Mouse (Mus musculus): Measurements from ENCODE around the gene Mrpl48. TPM values are rescaled to one million over a fixed set of nuclear protein-coding genes. Genes with fewer than 3 reads are reported as not detected.
A peak's percentile ranks its signal among the peaks of the same experiment; 100 is the strongest.

The Mrpl48 gene
- polyA plus RNA-seq (2014; fragmentation: Nextera tagmentation; extraction: Ambion mirVana) = 76.9 and 77.3 TPM in 2 replicates

- Histone ChIP-seq H3K4me2 (peak within 1 kb of the TSS; percentile 84), H3K36me3 (ENCODE audit: control insufficient read depth, insufficient read depth, low read length) (no peaks in the 10 kb centered on the region), H3K9ac (ENCODE audit: low read depth, low read length) (peak within 1 kb of the TSS; percentile 100), H3K4me1 (ENCODE audit: control insufficient read depth, insufficient read depth, low read length) (no peaks in the 10 kb centered on the region), H3K27ac (ENCODE audit: low read depth, low read length) (peak within 1 kb of the TSS; percentile 99), H3K27me3 (ENCODE audit: control insufficient read depth, insufficient read depth, low read length) (no peaks in the 10 kb centered on the region), H3K9me3 (replicated peaks; ENCODE audit: control insufficient read depth, low read length) (no peaks in the 10 kb centered on the region), H3K4me3 (ENCODE audit: low read depth, low read length) (peak within 1 kb of the TSS; percentile 100)
- peak; percentile 36; the same call in 1 of the 2 replicates for ATAC-seq (replicated peaks; ENCODE audit: insufficient number of reproducible peaks, low FRiP score, low TSS enrichment)
- under 1% methylated on average over 43 of the region's 43 CpGs for WGBS (ENCODE audit: insufficient replicate concordance)
Observed at GRCm38 (mm10) chr7:100608130-100608741, at the start of gene Mrpl48. Gene Mrpl48, minus strand, starts transcription at chr7:100608301.

GRCm38 (mm10) chr7:100656739-100657138 is 48.6 kb upstream of the Mrpl48 start:
- Histone ChIP-seq H3K9me3 (replicated peaks; ENCODE audit: control insufficient read depth, low read length) (no peaks in the 10 kb centered on the region), H3K36me3 (ENCODE audit: control insufficient read depth, insufficient read depth, low read length) (no peaks in the 10 kb centered on the region; the same call in 1 of the 2 replicates), H3K4me2 (no peak overlapping the region), H3K27ac (ENCODE audit: low read depth, low read length) (no peak overlapping the region), H3K27me3 (ENCODE audit: control insufficient read depth, insufficient read depth, low read length) (no peaks in the 10 kb centered on the region), H3K9ac (ENCODE audit: low read depth, low read length) (no peak overlapping the region), H3K4me1 (ENCODE audit: control insufficient read depth, insufficient read depth, low read length) (peaks cover 3% of the 10 kb centered on the region; the same call in 1 of the 2 replicates), H3K4me3 (ENCODE audit: low read depth, low read length) (no peak overlapping the region)
- WGBS (ENCODE audit: insufficient replicate concordance) = 24% methylated on average over 5 of the region's 5 CpGs
- ATAC-seq (replicated peaks; ENCODE audit: insufficient number of reproducible peaks, low FRiP score, low TSS enrichment) = no peak

GRCm38 (mm10) chr7:100654441-100654840 is 46.3 kb upstream of the Mrpl48 start:
- H3K9ac ChIP-seq (ENCODE audit: low read depth, low read length) = no peak overlapping the region
- no peaks in the 10 kb centered on the region; the same call in 1 of the 2 replicates for H3K36me3 ChIP-seq (ENCODE audit: control insufficient read depth, insufficient read depth, low read length)
- ATAC-seq (replicated peaks; ENCODE audit: insufficient number of reproducible peaks, low FRiP score, low TSS enrichment) = no peak
- no peaks in the 10 kb centered on the region for H3K9me3 ChIP-seq (replicated peaks; ENCODE audit: control insufficient read depth, low read length)
- H3K4me3 ChIP-seq (ENCODE audit: low read depth, low read length) = no peak overlapping the region
- no peaks in the 10 kb centered on the region for H3K27me3 ChIP-seq (ENCODE audit: control insufficient read depth, insufficient read depth, low read length)
- peaks cover 3% of the 10 kb centered on the region; the same call in 1 of the 2 replicates for H3K4me1 ChIP-seq (ENCODE audit: control insufficient read depth, insufficient read depth, low read length)
- H3K4me2 ChIP-seq = no peak overlapping the region
- 81% methylated on average over 8 of the region's 8 CpGs for WGBS (ENCODE audit: insufficient replicate concordance)
- H3K27ac ChIP-seq (ENCODE audit: low read depth, low read length) = no peak overlapping the region

GRCm38 (mm10) chr7:100653480-100654266 is 45.6 kb upstream of the Mrpl48 start:
- no peak overlapping the region for H3K4me3 ChIP-seq (ENCODE audit: low read depth, low read length)
- 78% methylated on average over 9 of the region's 9 CpGs for WGBS (ENCODE audit: insufficient replicate concordance)

GRCm38 (mm10) chr7:100651011-100651410 is 42.9 kb upstream of the Mrpl48 start:
- 64% methylated on average over 4 of the region's 4 CpGs for WGBS (ENCODE audit: insufficient replicate concordance)
- H3K27me3 ChIP-seq (ENCODE audit: control insufficient read depth, insufficient read depth, low read length) = no peaks in the 10 kb centered on the region
- H3K4me1 ChIP-seq (ENCODE audit: control insufficient read depth, insufficient read depth, low read length) = no peaks in the 10 kb centered on the region
- no peak overlapping the region for H3K9ac ChIP-seq (ENCODE audit: low read depth, low read length)
- H3K36me3 ChIP-seq (ENCODE audit: control insufficient read depth, insufficient read depth, low read length) = no peaks in the 10 kb centered on the region; the same call in 1 of the 2 replicates
- no peak overlapping the region for H3K4me3 ChIP-seq (ENCODE audit: low read depth, low read length)
- no peak for ATAC-seq (replicated peaks; ENCODE audit: insufficient number of reproducible peaks, low FRiP score, low TSS enrichment)
- H3K27ac ChIP-seq (ENCODE audit: low read depth, low read length) = no peak overlapping the region
- H3K4me2 ChIP-seq = no peak overlapping the region
- no peaks in the 10 kb centered on the region for H3K9me3 ChIP-seq (replicated peaks; ENCODE audit: control insufficient read depth, low read length)

More at GRCm38 (mm10) chr7:100653480-100654266, 45.6 kb upstream of the Mrpl48 start:
- no peak overlapping the region for H3K9ac ChIP-seq (ENCODE audit: low read depth, low read length)
- H3K27me3 ChIP-seq (ENCODE audit: control insufficient read depth, insufficient read depth, low read length) = no peaks in the 10 kb centered on the region
- no peak overlapping the region for H3K4me2 ChIP-seq
- H3K4me1 ChIP-seq (ENCODE audit: control insufficient read depth, insufficient read depth, low read length) = peaks cover 3% of the 10 kb centered on the region; the same call in 1 of the 2 replicates
- H3K9me3 ChIP-seq (replicated peaks; ENCODE audit: control insufficient read depth, low read length) = no peaks in the 10 kb centered on the region
- H3K36me3 ChIP-seq (ENCODE audit: control insufficient read depth, insufficient read depth, low read length) = no peaks in the 10 kb centered on the region; the same call in 1 of the 2 replicates
- H3K27ac ChIP-seq (ENCODE audit: low read depth, low read length) = no peak overlapping the region
- ATAC-seq (replicated peaks; ENCODE audit: insufficient number of reproducible peaks, low FRiP score, low TSS enrichment) = no peak

- no peak for ATAC-seq (replicated peaks; ENCODE audit: insufficient number of reproducible peaks, low FRiP score, low TSS enrichment)
- Histone ChIP-seq H3K27me3 (ENCODE audit: control insufficient read depth, insufficient read depth, low read length) (no peaks in the 10 kb centered on the region), H3K9ac (ENCODE audit: low read depth, low read length) (no peak overlapping the region), H3K9me3 (replicated peaks; ENCODE audit: control insufficient read depth, low read length) (no peaks in the 10 kb centered on the region), H3K4me2 (no peak overlapping the region), H3K4me1 (ENCODE audit: control insufficient read depth, insufficient read depth, low read length) (no peaks in the 10 kb centered on the region), H3K4me3 (ENCODE audit: low read depth, low read length) (no peak overlapping the region), H3K27ac (ENCODE audit: low read depth, low read length) (no peak overlapping the region), H3K36me3 (ENCODE audit: control insufficient read depth, insufficient read depth, low read length) (no peaks in the 10 kb centered on the region; the same call in 1 of the 2 replicates)
- WGBS (ENCODE audit: insufficient replicate concordance) = 76% methylated on average over 6 of the region's 6 CpGs
Observed at GRCm38 (mm10) chr7:100650421-100650820, 42.3 kb upstream of the Mrpl48 start.

GRCm38 (mm10) chr7:100649826-100650225 is 41.7 kb upstream of the Mrpl48 start:
- 76% methylated on average over 8 of the region's 8 CpGs for WGBS (ENCODE audit: insufficient replicate concordance)
- H3K9me3 ChIP-seq (replicated peaks; ENCODE audit: control insufficient read depth, low read length) = no peaks in the 10 kb centered on the region
- H3K9ac ChIP-seq (ENCODE audit: low read depth, low read length) = no peak overlapping the region
- no peak for ATAC-seq (replicated peaks; ENCODE audit: insufficient number of reproducible peaks, low FRiP score, low TSS enrichment)
- H3K27me3 ChIP-seq (ENCODE audit: control insufficient read depth, insufficient read depth, low read length) = no peaks in the 10 kb centered on the region
- H3K36me3 ChIP-seq (ENCODE audit: control insufficient read depth, insufficient read depth, low read length) = no peaks in the 10 kb centered on the region; the same call in 1 of the 2 replicates
- no peak overlapping the region for H3K4me3 ChIP-seq (ENCODE audit: low read depth, low read length)
- H3K4me1 ChIP-seq (ENCODE audit: control insufficient read depth, insufficient read depth, low read length) = no peaks in the 10 kb centered on the region
- no peak overlapping the region for H3K4me2 ChIP-seq
- H3K27ac ChIP-seq (ENCODE audit: low read depth, low read length) = no peak overlapping the region

GRCm38 (mm10) chr7:100649095-100649494 is 41.0 kb upstream of the Mrpl48 start:
- Histone ChIP-seq H3K27me3 (ENCODE audit: control insufficient read depth, insufficient read depth, low read length) (no peaks in the 10 kb centered on the region), H3K9ac (ENCODE audit: low read depth, low read length) (no peak overlapping the region), H3K9me3 (replicated peaks; ENCODE audit: control insufficient read depth, low read length) (no peaks in the 10 kb centered on the region), H3K27ac (ENCODE audit: low read depth, low read length) (no peak overlapping the region), H3K36me3 (ENCODE audit: control insufficient read depth, insufficient read depth, low read length) (no peaks in the 10 kb centered on the region; the same call in 1 of the 2 replicates), H3K4me1 (ENCODE audit: control insufficient read depth, insufficient read depth, low read length) (no peaks in the 10 kb centered on the region), H3K4me3 (ENCODE audit: low read depth, low read length) (no peak overlapping the region), H3K4me2 (no peak overlapping the region)
- no peak for ATAC-seq (replicated peaks; ENCODE audit: insufficient number of reproducible peaks, low FRiP score, low TSS enrichment)
- 67% methylated on average over 4 of the region's 4 CpGs for WGBS (ENCODE audit: insufficient replicate concordance)

All from heart, embryonic 11.5 days (tissue).